Comparison of ENCODE assay signal across 21 mouse cellular contexts in genomic region chr16:22510861-22511637, GRCm38 (mm10).
DNase-seq lines count a peak whose midpoint lies in the region; ATAC-seq and TF ChIP-seq lines count a peak whose summit lies in the region.
"Had no signal": no experiment of that assay in that cellular context is flagged by ENCODE, and none has a peak within 500 bp of the region (broad histone marks: within the 10 kb centered on the region; RNA-seq: fewer than 3 reads in every experiment).

No protein-coding gene starts in this region.

- peak; percentile 9 for DNase-seq in kidney, postnatal 14 days
- no peak for DNase-seq in kidney, adult 18-20 months
- peak; percentile 17 to 35 for DNase-seq in lung, postnatal 4 days
- no peak for DNase-seq in layer of hippocampus, adult 2 months (ENCODE audit: low spot score in 2 of 2)
- DNase-seq in spleen, postnatal 14 days (ENCODE audit: low spot score in 2 of 2) = no peak
- DNase-seq: B cell, adult 2 months; cerebellum, adult 8-10 months; gastrocnemius, adult 2 months; heart, adult 18-20 months; heart, postnatal 36 days; right cerebral cortex, postnatal 14 days; spleen, adult 18-20 months had no signal

- H3K9ac ChIP-seq in lung, embryonic 15.5 days = no peak overlapping the region
- no peak overlapping the region for H3K9ac ChIP-seq in midbrain, embryonic 13.5 days (replicated peaks)
- H3K9ac ChIP-seq: hindbrain, embryonic 15.5 days; kidney, embryonic 15.5 days; liver, embryonic 12.5 days; midbrain, embryonic 15.5 days; neural tube, embryonic 15.5 days; stomach, embryonic 15.5 days had no signal

- H3K9me3 ChIP-seq in lung, embryonic 15.5 days = no peaks in the 10 kb centered on the region
- H3K9me3 ChIP-seq in midbrain, embryonic 13.5 days = no peaks in the 10 kb centered on the region
- H3K9me3 ChIP-seq: hindbrain, embryonic 15.5 days; kidney, embryonic 15.5 days; liver, embryonic 12.5 days; midbrain, embryonic 15.5 days; neural tube, embryonic 15.5 days; stomach, embryonic 15.5 days had no signal

- no peak overlapping the region for H3K4me3 ChIP-seq in bone marrow macrophage, adult 2 months (ENCODE audit: insufficient read depth, low read length)
- H3K4me3 ChIP-seq in lung, embryonic 15.5 days = no peak overlapping the region
- H3K4me3 ChIP-seq in layer of hippocampus, adult 2 months = no peak overlapping the region
- no peak overlapping the region for H3K4me3 ChIP-seq in midbrain, embryonic 13.5 days (replicated peaks)
- H3K4me3 ChIP-seq: gastrocnemius, adult 2 months; hindbrain, embryonic 15.5 days; kidney, embryonic 15.5 days; liver, embryonic 12.5 days; midbrain, embryonic 15.5 days; neural tube, embryonic 15.5 days; stomach, embryonic 15.5 days had no signal

- H3K27me3 ChIP-seq in lung, embryonic 15.5 days = no peaks in the 10 kb centered on the region
- no peaks in the 10 kb centered on the region for H3K27me3 ChIP-seq in midbrain, embryonic 13.5 days
- H3K27me3 ChIP-seq: hindbrain, embryonic 15.5 days; kidney, embryonic 15.5 days; liver, embryonic 12.5 days; midbrain, embryonic 15.5 days; neural tube, embryonic 15.5 days; stomach, embryonic 15.5 days had no signal

- ATAC-seq in lung, embryonic 15.5 days (ENCODE audit: borderline replicate concordance, extremely low read depth, low FRiP score, low TSS enrichment) = no peak
- ATAC-seq in midbrain, embryonic 13.5 days = no peak
- ATAC-seq: liver, embryonic 12.5 days; midbrain, embryonic 15.5 days had no signal

- peaks cover 19% of the 10 kb centered on the region for H3K4me1 ChIP-seq in bone marrow macrophage, adult 2 months (ENCODE audit: control insufficient read depth, insufficient read depth, low read length)
- H3K4me1 ChIP-seq in lung, embryonic 15.5 days = peaks cover 29% of the 10 kb centered on the region
- H3K4me1 ChIP-seq in midbrain, embryonic 13.5 days (replicated peaks) = no peaks in the 10 kb centered on the region
- H3K4me1 ChIP-seq: hindbrain, embryonic 15.5 days; liver, embryonic 12.5 days; midbrain, embryonic 15.5 days; stomach, embryonic 15.5 days had no signal

- TF ChIP-seq POLR2A in bone marrow macrophage, adult 2 months (IDR thresholded peaks at IDR 0.05; ENCODE audit: borderline replicate concordance, low read depth, low read length) = no peak

- 54% methylated on average over 9 of the region's 9 CpGs for WGBS in lung, embryonic 15.5 days
- WGBS in midbrain, embryonic 13.5 days = 49% methylated on average over 9 of the region's 9 CpGs

- peak overlapping the region; percentile 34 for H3K27ac ChIP-seq in bone marrow macrophage, adult 2 months (ENCODE audit: insufficient read depth, low read depth, low read length)
- peak overlapping the region; percentile 35 for H3K27ac ChIP-seq in lung, embryonic 15.5 days
- no peak overlapping the region for H3K27ac ChIP-seq in layer of hippocampus, adult 2 months
- H3K27ac ChIP-seq in midbrain, embryonic 13.5 days = no peak overlapping the region
- H3K27ac ChIP-seq: gastrocnemius, adult 2 months; hindbrain, embryonic 15.5 days; kidney, embryonic 15.5 days; liver, embryonic 12.5 days; midbrain, embryonic 15.5 days; neural tube, embryonic 15.5 days; stomach, embryonic 15.5 days had no signal

- no peak overlapping the region for H3K4me2 ChIP-seq in lung, embryonic 15.5 days
- no peak overlapping the region for H3K4me2 ChIP-seq in midbrain, embryonic 13.5 days (replicated peaks)
- H3K4me2 ChIP-seq: hindbrain, embryonic 15.5 days; kidney, embryonic 15.5 days; liver, embryonic 12.5 days; midbrain, embryonic 15.5 days; neural tube, embryonic 15.5 days; stomach, embryonic 15.5 days had no signal

- H3K36me3 ChIP-seq in lung, embryonic 15.5 days = no peaks in the 10 kb centered on the region
- H3K36me3 ChIP-seq in midbrain, embryonic 13.5 days = no peaks in the 10 kb centered on the region
- H3K36me3 ChIP-seq: hindbrain, embryonic 15.5 days; kidney, embryonic 15.5 days; liver, embryonic 12.5 days; midbrain, embryonic 15.5 days; neural tube, embryonic 15.5 days; stomach, embryonic 15.5 days had no signal

- TF ChIP-seq CTCF in bone marrow macrophage, adult 2 months (IDR thresholded peaks at IDR 0.05; ENCODE audit: low read depth, low read length) = no peak
- TF ChIP-seq CTCF in layer of hippocampus, adult 2 months (conservative IDR thresholded peaks at IDR 0.05) = no peak

Comparison
In these comparisons a context has a peak if more than half of its experiments do, and no peak if none do; other contexts are left out.
1. DNase-seq: peak in kidney, postnatal 14 days (single experiment) and lung, postnatal 4 days (2 of 2); none in kidney, adult 18-20 months (single experiment), layer of hippocampus, adult 2 months (0 of 2) and spleen, postnatal 14 days (0 of 2).
2. H3K27ac ChIP-seq: peak in bone marrow macrophage, adult 2 months (single experiment) and lung, embryonic 15.5 days (single experiment); none in layer of hippocampus, adult 2 months (single experiment) and midbrain, embryonic 13.5 days (single experiment).